14 mouse cellular contexts compared by ENCODE assay signal in genomic region chr11:101885881-101886319, GRCm38 (mm10). TPM values are rescaled to one million over a fixed set of nuclear protein-coding genes. Genes with fewer than 3 reads are reported as not detected.
DNase-seq lines count a peak whose midpoint lies in the region; ATAC-seq and TF ChIP-seq lines count a peak whose summit lies in the region.
"Had no signal": no experiment of that assay in that cellular context is flagged by ENCODE, and none has a peak within 500 bp of the region (broad histone marks: within the 10 kb centered on the region; RNA-seq: fewer than 3 reads in every experiment).

No protein-coding gene starts in this region.

- no peaks in the 10 kb centered on the region for H3K36me3 ChIP-seq in hindbrain, embryonic 10.5 days
- H3K36me3 ChIP-seq in hindbrain, embryonic 11.5 days (ENCODE audit: control insufficient read depth, insufficient read depth, low read length) = no peaks in the 10 kb centered on the region
- no peaks in the 10 kb centered on the region for H3K36me3 ChIP-seq in limb, embryonic 10.5 days
- H3K36me3 ChIP-seq: forebrain, embryonic 10.5 days had no signal

- no peak overlapping the region for H3K4me3 ChIP-seq in hindbrain, embryonic 10.5 days
- no peak overlapping the region for H3K4me3 ChIP-seq in hindbrain, embryonic 11.5 days (ENCODE audit: low read depth, low read length)
- no peak overlapping the region for H3K4me3 ChIP-seq in limb, embryonic 10.5 days
- no peak overlapping the region for H3K4me3 ChIP-seq in cerebellum, adult 2 months (replicated peaks; ENCODE audit: insufficient read depth, low read depth, low read length)
- H3K4me3 ChIP-seq: forebrain, embryonic 10.5 days had no signal

- H3K9ac ChIP-seq in hindbrain, embryonic 11.5 days (ENCODE audit: low read depth, low read length) = no peak overlapping the region

- no peaks in the 10 kb centered on the region for H3K9me3 ChIP-seq in hindbrain, embryonic 10.5 days
- no peaks in the 10 kb centered on the region for H3K9me3 ChIP-seq in hindbrain, embryonic 11.5 days (ENCODE audit: control insufficient read depth, low read length)
- H3K9me3 ChIP-seq in limb, embryonic 10.5 days (replicated peaks) = no peaks in the 10 kb centered on the region
- H3K9me3 ChIP-seq: forebrain, embryonic 10.5 days had no signal

- peaks cover 58% of the 10 kb centered on the region for H3K4me1 ChIP-seq in hindbrain, embryonic 10.5 days (replicated peaks)
- H3K4me1 ChIP-seq in hindbrain, embryonic 11.5 days (replicated peaks; ENCODE audit: control insufficient read depth, insufficient read depth, low read length) = peaks cover 9% of the 10 kb centered on the region; the same call in 1 of the 2 replicates
- H3K4me1 ChIP-seq in limb, embryonic 10.5 days = peaks cover 75% of the 10 kb centered on the region
- H3K4me1 ChIP-seq in cerebellum, adult 2 months (ENCODE audit: control insufficient read depth, insufficient read depth, low read length) = no peaks in the 10 kb centered on the region; the same call in 1 of the 2 replicates

- peaks cover 51% of the 10 kb centered on the region for H3K27me3 ChIP-seq in hindbrain, embryonic 10.5 days (ENCODE audit: insufficient read depth, poor library complexity, severe bottlenecking)
- no peaks in the 10 kb centered on the region for H3K27me3 ChIP-seq in hindbrain, embryonic 11.5 days (ENCODE audit: control insufficient read depth, insufficient read depth, low read length)
- H3K27me3 ChIP-seq in limb, embryonic 10.5 days (ENCODE audit: low read depth, poor library complexity, severe bottlenecking) = peaks cover 41% of the 10 kb centered on the region
- no peaks in the 10 kb centered on the region for H3K27me3 ChIP-seq in cerebellum, adult 2 months (ENCODE audit: control insufficient read depth, insufficient read depth, low read length)

- TF ChIP-seq POLR2A in cerebellum, adult 2 months (IDR thresholded peaks at IDR 0.05; ENCODE audit: borderline replicate concordance, insufficient read depth, low read length) = no peak

- ATAC-seq in hindbrain, embryonic 11.5 days (ENCODE audit: low FRiP score) = no peak
- ATAC-seq: midbrain, embryonic 16.5 days had no signal

- intact Hi-C loops in gastrocnemius, postnatal 36 days (cut with DNase I) = no loop called here

- no peak for DNase-seq in hindbrain, embryonic 10.5 days (ENCODE audit: low spot score)
- no peak for DNase-seq in hindbrain, embryonic 11.5 days (ENCODE audit: low spot score)
- DNase-seq in spleen, postnatal 36 days (ENCODE audit: low spot score in 2 of 2) = peak; percentile 51 to 61
- DNase-seq in spleen, postnatal 10 days (ENCODE audit: low spot score in 2 of 2) = no peak
- DNase-seq in limb, embryonic 10.5 days (ENCODE audit: low spot score) = no peak
- DNase-seq in cerebellum, adult 11-12 months = no peak
- DNase-seq in gastrocnemius, postnatal 36 days = no peak
- DNase-seq in cerebellum, adult 2 months = no peak
- DNase-seq: gastrocnemius, postnatal 14 days; kidney, adult 9 months had no signal

- H3K27ac ChIP-seq in hindbrain, embryonic 10.5 days = peak overlapping the region; percentile 42; the same call in 1 of the 2 replicates
- H3K27ac ChIP-seq in hindbrain, embryonic 11.5 days (ENCODE audit: low read depth, low read length) = no peak overlapping the region
- peak overlapping the region; percentile 47; the same call in 1 of the 2 replicates for H3K27ac ChIP-seq in limb, embryonic 10.5 days
- no peak overlapping the region for H3K27ac ChIP-seq in cerebellum, adult 2 months (ENCODE audit: insufficient read depth, low read length)

- H3K4me2 ChIP-seq in hindbrain, embryonic 11.5 days (replicated peaks; ENCODE audit: low read depth, low read length) = no peak overlapping the region
- H3K4me2 ChIP-seq: liver, embryonic 11.5 days had no signal

- TF ChIP-seq CTCF in cerebellum, adult 2 months (IDR thresholded peaks at IDR 0.05; ENCODE audit: borderline replicate concordance, insufficient read depth, low read depth, low read length) = no peak

- WGBS in hindbrain, embryonic 10.5 days = 71% methylated on average over 6 of the region's 6 CpGs
- WGBS in hindbrain, embryonic 11.5 days = 66% methylated on average over 6 of the region's 6 CpGs
- 75% methylated on average over 6 of the region's 6 CpGs for WGBS in limb, embryonic 10.5 days
- WGBS in cerebellum, adult 2 months = 69% methylated on average over 6 of the region's 6 CpGs

RNA-seq across cellular contexts. Expression of gene Meox1, which starts 8.3 kb away (rescaled TPM):
- 0.81 and 1.6 TPM in 2 replicates for polyA plus RNA-seq in hindbrain, embryonic 10.5 days (2016; fragmentation: Nextera tagmentation; extraction: Ambion mirVana)
- polyA plus RNA-seq in hindbrain, embryonic 11.5 days (2014; fragmentation: Nextera tagmentation; extraction: Ambion mirVana) = 1.2 and 2.1 TPM in 2 replicates
- 11.2 and 12.1 TPM in 2 replicates for polyA plus RNA-seq in limb, embryonic 10.5 days (2016; fragmentation: Nextera tagmentation; extraction: Ambion mirVana)
- total RNA-seq in gastrocnemius, postnatal 36 days (2021) = 1 to 10 TPM; 3.1 to 3.5 TPM
- 1.5 and 1.8 TPM in 2 replicates for polyA plus RNA-seq in cerebellum, adult 2 months (2012; rRNA removed)
- total RNA-seq: common myeloid progenitor, adult 5-6 weeks had no signal

Comparison
In these comparisons a context has a peak if more than half of its experiments do, and no peak if none do; other contexts are left out.
1. DNase-seq: peak in spleen, postnatal 36 days (2 of 2); none in hindbrain, embryonic 10.5 days (single experiment), hindbrain, embryonic 11.5 days (single experiment), spleen, postnatal 10 days (0 of 2), limb, embryonic 10.5 days (single experiment), cerebellum, adult 11-12 months (single experiment), gastrocnemius, postnatal 36 days (0 of 2) and cerebellum, adult 2 months (0 of 2).
2. H3K27ac ChIP-seq: peak in hindbrain, embryonic 10.5 days (single experiment) and limb, embryonic 10.5 days (single experiment); none in hindbrain, embryonic 11.5 days (single experiment) and cerebellum, adult 2 months (single experiment).